ENCODE assay signal across 8 mouse cellular contexts in genomic region chr8:70611849-70612248, GRCm38 (mm10). TPM values are rescaled to one million over a fixed set of nuclear protein-coding genes. Genes with fewer than 3 reads are reported as not detected.
A peak's percentile ranks its signal among the peaks of the same experiment; 100 is the strongest.
DNase-seq lines count a peak whose midpoint lies in the region; ATAC-seq lines count a peak whose summit lies in the region.

No protein-coding gene starts in this region.

- H3K9ac ChIP-seq in hindbrain, embryonic 16.5 days (ENCODE audit: low read depth, low read length): no peak overlapping the region

- H3K4me3 ChIP-seq in hindbrain, embryonic 16.5 days (ENCODE audit: low read length): peak overlapping the region; percentile 39
- H3K4me3 ChIP-seq in megakaryocyte, embryonic 14.5 days (replicated peaks): peak overlapping the region; percentile 95

- peak; percentile 89 to 97 for DNase-seq in adrenal gland, adult (ENCODE audit: inconsistent age in 2 of 2, low spot score in 1 of 2)
- DNase-seq in adrenal gland, adult 8-10 months: no peak
- peak; percentile 74 to 78 for DNase-seq in gastrocnemius, adult 8-10 months (ENCODE audit: low spot score in 2 of 2)
- DNase-seq in left cerebral cortex, postnatal 14 days (ENCODE audit: low spot score in 2 of 2): peak; percentile 86 to 90
- peak; percentile 84 for DNase-seq in right cerebral cortex, postnatal 14 days

- peak overlapping the region; percentile 81 for H3K4me2 ChIP-seq in hindbrain, embryonic 16.5 days (ENCODE audit: low read length)

- H3K9me3 ChIP-seq in hindbrain, embryonic 16.5 days (ENCODE audit: control insufficient read depth, low read length): no peaks in the 10 kb centered on the region
- no peaks in the 10 kb centered on the region for H3K9me3 ChIP-seq in megakaryocyte, embryonic 14.5 days

- intact Hi-C loops in left cerebral cortex, postnatal 14 days (cut with DNase I): loop anchor here (5.0 kb wide), 1 partner anchor 45 kb away; no protein-coding TSS in a partner anchor

- 0 out of 2 replicates have a peak overlapping the region, but pooled peaks have one; percentile 21 for H3K27ac ChIP-seq in hindbrain, embryonic 16.5 days (ENCODE audit: low read depth, low read length)

- no peaks in the 10 kb centered on the region for H3K27me3 ChIP-seq in hindbrain, embryonic 16.5 days (replicated peaks; ENCODE audit: control insufficient read depth, insufficient read depth, low read length)
- H3K27me3 ChIP-seq in megakaryocyte, embryonic 14.5 days (replicated peaks): no peaks in the 10 kb centered on the region

- H3K36me3 ChIP-seq in hindbrain, embryonic 16.5 days (ENCODE audit: control insufficient read depth, insufficient read depth, low read length): no peaks in the 10 kb centered on the region
- no peaks in the 10 kb centered on the region for H3K36me3 ChIP-seq in megakaryocyte, embryonic 14.5 days (replicated peaks; ENCODE audit: low read length)

- ATAC-seq in common myeloid progenitor, adult 5-6 weeks (replicated peaks; ENCODE audit: low read depth, poor library complexity, severe bottlenecking): peak; percentile 42
- ATAC-seq in hindbrain, embryonic 16.5 days: 0 out of 2 replicates have a peak, but pooled peaks have one; percentile 5

- peaks cover 43% of the 10 kb centered on the region for H3K4me1 ChIP-seq in hindbrain, embryonic 16.5 days (ENCODE audit: control insufficient read depth, insufficient read depth, low read depth, low read length)
- H3K4me1 ChIP-seq in megakaryocyte, embryonic 14.5 days: peaks cover 83% of the 10 kb centered on the region

- WGBS in hindbrain, embryonic 16.5 days: 0% methylated on average over 6 of the region's 6 CpGs

RNA-seq across cellular contexts. Expression of gene Ssbp4, which starts 3.2 kb away (rescaled TPM):
- total RNA-seq in adrenal gland, adult 8-10 months (2022): 100 to 1,000 TPM in 2 of 4 experiments, 10 to 100 TPM in 2; 69.3 to 158 (median 120) TPM
- total RNA-seq in common myeloid progenitor, adult 5-6 weeks (2017): 43.8 and 58.4 TPM in 2 replicates
- 10 to 100 TPM in 3 of 4 experiments, 1 to 10 TPM in 1; 8.5 to 19.2 (median 10.4) TPM for total RNA-seq in gastrocnemius, adult 8-10 months (2022)
- 148 and 157 TPM in 2 replicates for polyA plus RNA-seq in hindbrain, embryonic 16.5 days (2015; fragmentation: Nextera tagmentation; extraction: Ambion mirVana)
- 100 to 1,000 TPM; 270 to 302 TPM for total RNA-seq in left cerebral cortex, postnatal 14 days (2021)
- 1,561 and 3,509 TPM in 2 replicates for polyA plus RNA-seq in megakaryocyte, embryonic 14.5 days (2012; ENCODE audit: insufficient read depth, low replicate concordance)

RNA-seq across cellular contexts. Expression of gene Lrrc25, which starts 4.1 kb away (rescaled TPM):
- total RNA-seq in adrenal gland, adult 8-10 months (2022): 1 to 10 TPM; 1.5 to 4.4 (median 3.2) TPM
- total RNA-seq in common myeloid progenitor, adult 5-6 weeks (2017): 1.6 and 2.6 TPM in 2 replicates
- total RNA-seq in gastrocnemius, adult 8-10 months (2022): under 1 TPM in 3 of 4 experiments, not detected in 1; 0.17 to 0.49 (median 0.22) TPM
- 1.1 and 1.6 TPM in 2 replicates for polyA plus RNA-seq in hindbrain, embryonic 16.5 days (2015; fragmentation: Nextera tagmentation; extraction: Ambion mirVana)
- total RNA-seq in left cerebral cortex, postnatal 14 days (2021): under 1 TPM; 0.90 to 0.97 TPM
- polyA plus RNA-seq in megakaryocyte, embryonic 14.5 days (2012; ENCODE audit: insufficient read depth, low replicate concordance): 19.0 and 34.7 TPM in 2 replicates

RNA-seq across cellular contexts. Expression of gene Isyna1, which starts 17.7 kb away (rescaled TPM):
- total RNA-seq in adrenal gland, adult 8-10 months (2022): 100 to 1,000 TPM; 124 to 207 (median 158) TPM
- 35.0 and 43.9 TPM in 2 replicates for total RNA-seq in common myeloid progenitor, adult 5-6 weeks (2017)
- 1 to 10 TPM; 1.9 to 3.4 (median 2.4) TPM for total RNA-seq in gastrocnemius, adult 8-10 months (2022)
- polyA plus RNA-seq in hindbrain, embryonic 16.5 days (2015; fragmentation: Nextera tagmentation; extraction: Ambion mirVana): 150 and 164 TPM in 2 replicates
- total RNA-seq in left cerebral cortex, postnatal 14 days (2021): 10 to 100 TPM; 47.5 to 51.0 TPM
- polyA plus RNA-seq in megakaryocyte, embryonic 14.5 days (2012; ENCODE audit: insufficient read depth, low replicate concordance): 165 and 201 TPM in 2 replicates

RNA-seq across cellular contexts. Expression of gene Gdf15, which starts 20.4 kb away (rescaled TPM):
- 1 to 10 TPM; 1.8 to 3.5 (median 3.0) TPM for total RNA-seq in adrenal gland, adult 8-10 months (2022)
- 0.29 TPM in 1 of 2 replicates, not detected in the other for total RNA-seq in common myeloid progenitor, adult 5-6 weeks (2017)
- total RNA-seq in gastrocnemius, adult 8-10 months (2022): under 1 TPM in 1 of 4 experiments, not detected in 3; 0.24 TPM
- 0.11 and 0.48 TPM in 2 replicates for polyA plus RNA-seq in hindbrain, embryonic 16.5 days (2015; fragmentation: Nextera tagmentation; extraction: Ambion mirVana)
- not detected for total RNA-seq in left cerebral cortex, postnatal 14 days (2021)
- 2.5 and 4.5 TPM in 2 replicates for polyA plus RNA-seq in megakaryocyte, embryonic 14.5 days (2012; ENCODE audit: insufficient read depth, low replicate concordance)

RNA-seq across cellular contexts. Expression of gene Pgpep1, which starts 48.3 kb away (rescaled TPM):
- total RNA-seq in adrenal gland, adult 8-10 months (2022): 100 to 1,000 TPM; 129 to 163 (median 131) TPM
- total RNA-seq in common myeloid progenitor, adult 5-6 weeks (2017): 3.2 and 3.6 TPM in 2 replicates
- 10 to 100 TPM; 13.6 to 19.0 (median 15.7) TPM for total RNA-seq in gastrocnemius, adult 8-10 months (2022)
- polyA plus RNA-seq in hindbrain, embryonic 16.5 days (2015; fragmentation: Nextera tagmentation; extraction: Ambion mirVana): 78.3 and 87.6 TPM in 2 replicates
- 10 to 100 TPM; 14.8 to 19.0 TPM for total RNA-seq in left cerebral cortex, postnatal 14 days (2021)
- 10.2 and 10.5 TPM in 2 replicates for polyA plus RNA-seq in megakaryocyte, embryonic 14.5 days (2012; ENCODE audit: insufficient read depth, low replicate concordance)
